Mouse (Mus musculus): ENCODE measurements around the gene Crb1.
"Not testable (repeated sequence)": the region's sequence is repeated elsewhere in the genome, so short reads cannot be mapped to it uniquely, and the experiment has no call there.

The Crb1 gene
- long read RNA-seq, experiment 1 = 0 reads
- long read RNA-seq, experiment 2 = 0 reads

DNA sequence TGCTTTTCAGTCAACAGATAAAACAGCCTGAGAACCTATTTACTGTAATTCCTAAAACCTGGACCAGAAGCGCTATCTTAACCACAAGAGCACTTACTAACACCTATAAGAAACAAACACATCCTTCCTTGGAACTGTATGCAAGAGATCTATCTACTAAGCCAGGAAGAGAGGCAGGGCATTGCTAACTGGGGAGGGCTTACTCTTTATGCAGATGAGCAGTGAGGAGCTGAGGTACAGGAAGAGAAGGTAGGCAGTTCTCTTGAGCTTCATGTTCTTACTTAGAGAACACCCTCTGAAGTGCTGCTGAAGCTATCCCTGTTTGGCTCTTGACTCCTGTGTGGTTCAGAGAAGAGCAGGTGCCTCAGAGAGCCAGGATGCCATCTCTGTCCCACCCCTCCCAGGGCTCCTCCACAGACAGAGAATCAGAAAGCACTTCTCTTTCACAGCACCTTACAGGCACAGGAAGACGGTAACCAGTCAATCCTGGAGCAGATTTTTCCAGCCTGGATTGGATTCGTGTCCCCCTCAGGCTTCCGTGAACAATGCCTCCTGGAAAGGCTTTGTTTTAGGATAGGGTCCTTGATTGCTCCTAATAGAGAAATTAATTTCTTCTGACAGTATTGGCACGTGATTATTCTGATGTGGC, at the start of gene Crb1:
Crb1 (minus strand) TSS at position 463 of the 649 bp plus-strand sequence.
- intact Hi-C loops (cut with DNase I) = no loop called here

DNA sequence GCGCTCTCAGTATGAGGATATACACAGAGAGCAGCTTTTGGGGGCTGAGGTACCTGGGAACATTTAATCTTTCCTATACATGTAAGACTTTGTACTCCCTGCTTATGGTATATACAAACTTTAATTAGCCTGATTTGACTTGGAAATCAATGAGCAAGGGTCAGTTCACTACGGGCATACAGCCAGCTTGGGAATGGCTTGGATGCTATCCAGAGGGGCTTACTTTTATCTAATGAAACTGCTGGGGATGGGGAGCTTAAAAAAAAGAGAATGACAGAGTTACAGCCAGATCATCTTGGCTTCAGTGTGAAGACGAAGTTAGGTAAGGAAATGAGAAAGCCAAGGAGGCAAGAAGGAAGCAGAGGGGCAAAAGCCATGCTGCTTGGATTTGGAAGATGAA, 48.1 kb upstream of the Crb1 start:
- intact Hi-C loops (cut with DNase I) = no loop called here

DNA sequence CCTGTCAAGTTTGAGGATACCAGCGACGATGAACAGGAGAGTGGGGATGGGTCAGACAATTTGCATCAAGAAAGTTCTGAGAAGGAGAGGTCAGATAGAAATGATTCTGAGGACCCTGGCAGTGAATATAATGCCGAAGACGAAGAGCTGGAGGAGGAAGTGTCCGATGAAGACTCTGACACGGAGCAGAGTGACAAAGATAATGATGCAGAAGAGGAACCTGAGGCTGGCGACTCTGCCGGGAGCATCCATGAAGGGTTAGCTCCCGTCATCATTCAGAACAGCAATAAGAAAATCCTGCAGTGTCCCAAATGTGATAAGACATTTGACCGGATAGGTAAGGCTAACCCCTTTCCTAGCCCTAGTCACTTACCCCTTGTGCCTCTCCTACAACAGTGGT, 47.0 kb upstream of the Crb1 start:
- intact Hi-C loops (cut with DNase I) = no loop called here

DNA sequence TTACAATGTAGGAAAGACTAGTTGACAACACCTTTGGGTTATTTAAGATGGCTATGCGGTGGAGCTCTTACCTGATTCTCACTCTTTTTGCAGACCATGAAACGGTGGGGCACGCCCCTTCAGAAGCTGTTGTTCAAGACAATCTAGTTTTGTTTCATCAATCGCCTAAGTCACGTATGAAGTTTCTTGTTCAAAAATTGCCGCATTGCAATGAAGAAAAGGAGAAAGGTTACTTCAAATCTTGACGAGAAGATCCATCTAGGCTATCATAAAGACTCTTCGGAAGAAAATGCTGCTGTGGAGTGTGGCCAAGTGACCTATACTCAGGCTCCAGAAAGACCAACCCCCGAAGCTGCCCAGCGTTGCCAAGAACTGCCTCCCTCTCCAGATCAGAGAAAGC, 46.0 kb upstream of the Crb1 start:
- intact Hi-C loops (cut with DNase I) = no loop called here

DNA sequence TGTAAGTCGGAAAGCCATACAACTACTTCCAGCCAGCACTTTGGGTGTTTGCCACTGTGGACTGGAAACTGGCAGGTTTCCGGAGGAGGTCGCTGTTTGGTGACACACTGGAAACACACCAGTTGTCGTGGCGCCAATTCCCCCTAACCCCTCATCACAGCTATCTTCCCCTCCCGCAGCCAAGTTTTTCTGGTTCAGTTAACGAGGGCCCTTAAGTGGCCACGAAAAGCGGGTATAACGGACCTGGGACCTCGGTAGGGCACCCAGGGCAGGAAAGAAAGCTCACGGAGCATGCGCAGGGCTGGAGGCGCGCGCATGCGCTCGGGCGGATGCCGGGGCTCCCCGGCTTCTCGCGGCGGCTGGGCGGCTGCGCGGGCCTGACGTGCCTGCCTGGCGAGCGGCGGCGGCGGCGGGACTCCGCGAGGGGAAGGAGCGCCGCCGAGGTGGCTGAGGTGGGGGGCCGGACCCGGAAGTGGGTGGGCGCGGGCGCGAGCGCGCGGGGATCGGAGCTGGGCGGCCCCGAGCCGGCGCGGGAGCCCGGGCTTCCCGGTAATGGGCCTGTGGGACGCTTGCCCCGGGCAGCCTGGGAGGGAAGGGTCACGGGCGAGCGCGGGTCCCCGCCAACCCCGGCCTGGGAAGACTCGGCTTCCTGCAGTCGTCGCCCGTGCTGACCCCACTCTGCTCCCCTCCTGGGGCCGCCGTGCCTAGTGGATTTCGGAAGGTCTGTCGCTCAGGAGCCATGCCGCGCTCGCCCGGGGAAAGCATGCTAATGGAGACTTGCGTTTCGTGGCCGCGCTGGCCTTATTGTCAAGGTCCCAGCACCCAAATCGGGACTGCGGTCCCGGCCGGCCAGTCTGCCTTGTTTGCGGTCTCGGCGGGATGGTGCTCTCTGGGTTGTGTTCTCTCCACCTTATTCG, 45.2 kb upstream of the Crb1 start, which contains the start of gene Zbtb41:
Zbtb41 (plus strand) TSS at position 414 of the 917 bp plus-strand sequence.
- intact Hi-C loops (cut with DNase I) = no loop called here

DNA sequence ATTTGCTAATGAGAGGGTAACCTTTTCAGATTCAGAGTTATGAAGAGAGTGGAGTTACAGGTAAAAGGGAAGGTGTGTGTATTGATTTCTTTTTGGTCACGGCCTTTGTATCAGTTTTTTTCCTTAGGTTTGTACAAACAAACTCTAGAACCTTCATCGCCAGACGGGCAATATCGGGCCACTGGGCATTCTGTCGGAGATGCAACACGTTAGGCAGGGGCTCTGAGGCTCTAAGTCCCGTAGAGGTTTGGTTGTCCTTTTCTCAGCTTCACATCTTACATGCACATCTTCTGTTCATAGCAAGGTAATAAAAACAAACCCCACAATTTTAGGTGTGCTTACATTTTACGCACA, 44.6 kb upstream of the Crb1 start:
- intact Hi-C loops (cut with DNase I) = no loop called here

DNA sequence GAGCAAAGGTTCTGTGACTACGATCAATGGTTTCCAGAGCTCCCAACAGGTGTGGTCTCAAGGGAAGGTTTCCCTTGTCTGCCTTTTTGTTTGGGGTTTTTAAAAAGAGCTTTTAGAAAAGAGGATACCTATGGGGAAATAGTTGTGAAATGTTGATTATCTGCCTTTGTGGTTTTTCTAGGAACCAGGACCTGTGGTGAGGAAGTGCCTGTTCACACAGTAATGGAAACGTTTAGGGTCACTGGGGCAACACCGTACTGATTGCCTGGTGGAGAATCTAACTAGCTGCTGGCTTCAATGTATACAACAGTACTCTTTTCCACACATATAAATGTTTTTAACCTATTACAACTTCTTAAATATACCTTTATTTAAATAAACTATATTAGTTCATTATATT, 36.6 kb upstream of the Crb1 start:
- intact Hi-C loops (cut with DNase I) = no loop called here

DNA sequence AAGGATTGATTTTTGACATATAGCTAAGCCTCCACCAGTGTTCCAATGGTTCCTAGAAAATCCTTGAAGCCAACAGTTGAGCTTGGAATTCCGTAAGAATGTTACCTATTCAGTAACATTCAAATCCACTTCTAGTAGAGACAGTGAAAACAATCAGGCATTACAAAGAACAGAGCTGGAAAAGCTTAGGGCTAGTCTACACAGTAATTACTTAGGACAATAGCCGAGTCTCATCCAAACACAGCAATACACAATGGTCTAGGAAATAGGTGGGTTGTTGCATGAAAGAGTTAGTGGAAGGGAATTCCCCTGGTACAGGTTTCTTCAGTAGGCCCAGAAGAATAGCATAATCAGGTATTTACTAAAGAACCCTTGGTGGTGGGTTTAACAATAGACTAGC, 35.5 kb upstream of the Crb1 start:
- intact Hi-C loops (cut with DNase I) = not testable (repeated sequence)

DNA sequence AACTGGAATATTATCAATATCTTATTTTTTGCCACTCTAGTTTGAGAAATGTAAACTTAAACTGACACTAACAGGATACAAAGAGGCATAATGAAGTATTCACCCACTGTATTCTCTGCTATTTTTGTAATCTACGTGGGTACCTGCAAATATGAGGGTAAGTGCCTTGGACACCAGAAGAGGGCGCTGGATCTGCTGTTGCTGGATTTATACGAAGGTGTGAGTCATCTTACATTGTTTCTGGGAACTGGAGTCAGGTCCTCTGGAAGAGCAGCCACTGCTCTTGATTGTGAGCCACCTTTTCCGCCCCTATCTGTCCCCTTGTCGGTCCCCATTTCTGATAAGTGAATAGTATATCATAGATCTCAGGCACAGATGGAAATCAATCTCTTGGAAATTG, 30.8 kb upstream of the Crb1 start:
- intact Hi-C loops (cut with DNase I) = no loop called here

DNA sequence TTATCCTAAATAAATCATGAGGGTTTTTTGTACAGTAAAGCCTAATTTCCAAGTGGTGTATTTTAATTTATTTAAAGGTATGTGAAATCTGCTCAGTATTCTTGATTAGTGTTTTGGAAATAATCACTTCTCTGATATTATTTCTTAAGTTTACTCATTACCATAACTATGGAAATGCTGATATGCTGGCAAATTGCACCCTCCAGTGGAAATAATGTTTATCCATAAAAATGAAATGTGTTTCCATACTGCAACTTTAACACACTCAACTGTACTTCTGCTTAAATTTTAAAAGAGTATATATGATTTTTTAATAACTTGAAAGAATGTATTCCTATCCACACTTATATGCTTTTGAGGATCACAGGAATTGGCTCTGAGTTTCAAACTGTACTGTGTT, 28.9 kb upstream of the Crb1 start:
- intact Hi-C loops (cut with DNase I) = no loop called here

DNA sequence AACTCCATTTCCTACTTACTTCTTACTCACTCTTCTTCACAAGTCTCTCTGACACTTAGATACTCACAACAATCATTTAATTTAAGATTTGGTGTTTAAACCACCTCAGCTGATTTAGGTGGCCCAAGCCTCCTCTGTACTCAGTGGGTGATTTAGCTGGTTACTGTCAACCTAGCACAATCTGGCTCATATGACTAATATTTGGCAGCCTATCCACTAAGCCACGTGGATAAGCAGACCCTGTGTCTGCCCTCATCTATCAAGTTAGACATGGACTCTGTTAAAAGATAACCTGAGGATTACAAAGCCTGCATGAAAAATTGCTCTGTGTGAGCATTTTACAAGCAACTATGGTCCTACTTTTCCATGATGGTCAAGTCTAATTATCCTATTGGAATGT, 19.7 kb upstream of the Crb1 start:
- intact Hi-C loops (cut with DNase I) = no loop called here

DNA sequence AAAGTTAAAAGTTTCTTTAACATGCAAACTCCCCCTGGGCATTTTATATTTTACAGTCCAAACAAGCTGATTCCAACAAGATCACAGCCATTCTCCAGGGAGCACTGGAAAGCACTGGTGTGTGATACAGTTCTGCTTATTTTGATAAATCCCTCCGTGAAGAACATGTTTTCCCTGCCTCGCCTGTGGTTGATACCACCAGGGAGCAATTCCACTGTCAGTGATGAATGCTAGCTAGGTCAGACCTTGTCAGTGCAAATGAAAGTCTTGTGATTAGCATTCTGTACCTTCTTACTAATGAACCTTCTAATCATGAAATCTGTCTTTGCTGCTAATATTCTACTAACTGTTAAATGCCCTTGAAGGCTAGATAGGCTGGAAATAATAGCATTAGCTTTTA, 14.8 kb upstream of the Crb1 start:
- intact Hi-C loops (cut with DNase I) = no loop called here

DNA sequence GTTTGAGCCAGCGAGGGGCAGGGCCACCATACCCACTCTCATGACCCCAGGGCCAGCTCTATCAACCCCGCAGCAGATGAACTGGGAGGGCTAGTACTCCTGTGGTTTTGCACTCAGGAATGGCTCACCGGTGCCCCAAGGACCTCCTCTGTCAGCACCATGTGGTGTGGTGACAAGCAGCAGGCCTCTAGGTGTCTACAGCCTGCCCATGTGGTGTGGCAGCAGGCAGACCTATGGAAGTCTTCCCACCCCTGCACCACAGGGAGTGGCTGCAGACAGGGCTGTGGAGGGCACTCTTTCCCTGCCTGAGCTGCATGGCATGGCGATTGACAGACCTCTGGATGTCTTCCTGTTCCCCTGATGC, 2.7 kb upstream of the Crb1 start:
- intact Hi-C loops (cut with DNase I) = no loop called here

DNA sequence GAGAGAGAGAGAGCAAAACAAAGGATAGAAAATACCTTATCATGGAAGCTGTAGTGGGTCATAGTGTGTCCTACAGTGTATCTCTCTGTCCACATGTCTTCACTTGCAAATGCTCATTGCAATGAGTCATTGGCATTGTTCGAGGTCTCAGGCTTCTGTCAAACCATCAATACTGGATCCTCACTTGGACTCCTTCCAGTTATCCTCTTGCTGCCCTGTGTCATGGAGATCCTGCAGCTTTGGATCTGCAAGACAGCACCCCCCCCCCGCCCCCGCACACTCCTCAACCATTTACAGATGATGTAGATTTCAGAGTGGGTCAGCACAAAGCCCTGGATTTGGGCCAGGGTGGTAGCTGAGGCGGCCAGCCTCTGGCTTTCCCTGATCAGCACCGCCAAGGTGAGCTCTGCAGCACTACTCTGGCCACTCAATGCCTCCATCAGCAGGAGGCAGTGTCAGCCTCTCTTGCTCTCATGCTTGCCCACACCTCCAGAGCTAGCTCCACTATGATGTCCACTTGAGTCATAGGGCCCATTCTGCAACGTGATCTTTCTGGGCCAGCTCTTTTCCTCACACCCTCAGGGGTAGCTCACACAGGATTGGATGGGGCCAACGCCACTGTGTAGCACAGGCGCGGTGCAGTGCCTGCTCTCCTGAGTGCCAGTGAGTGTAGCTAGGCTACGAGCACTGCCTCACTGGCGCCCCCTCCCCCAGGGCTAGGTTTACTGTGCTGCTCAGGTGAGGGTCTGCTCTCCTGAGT, 2.1 kb upstream of the Crb1 start:
- intact Hi-C loops (cut with DNase I) = no loop called here

DNA sequence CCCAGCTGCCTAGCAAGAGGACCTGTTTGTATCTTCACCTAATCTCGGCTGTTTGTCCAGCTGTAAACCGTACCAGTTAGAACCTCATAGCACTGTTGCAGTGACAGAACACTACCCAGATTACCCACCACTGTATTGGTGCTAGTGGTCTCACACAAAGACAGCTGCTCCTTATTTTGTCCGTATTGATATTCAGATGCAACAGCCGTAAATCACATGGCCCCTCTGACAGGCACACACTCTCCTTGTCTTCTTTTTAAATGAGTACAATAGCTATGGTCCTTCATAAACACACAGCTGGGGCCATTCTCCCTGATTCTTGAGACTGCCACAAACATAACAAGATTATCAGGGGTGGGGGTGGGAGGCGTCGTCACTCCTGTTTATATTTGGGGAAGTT, 1.0 kb downstream of the Crb1 start:
- intact Hi-C loops (cut with DNase I) = no loop called here

DNA sequence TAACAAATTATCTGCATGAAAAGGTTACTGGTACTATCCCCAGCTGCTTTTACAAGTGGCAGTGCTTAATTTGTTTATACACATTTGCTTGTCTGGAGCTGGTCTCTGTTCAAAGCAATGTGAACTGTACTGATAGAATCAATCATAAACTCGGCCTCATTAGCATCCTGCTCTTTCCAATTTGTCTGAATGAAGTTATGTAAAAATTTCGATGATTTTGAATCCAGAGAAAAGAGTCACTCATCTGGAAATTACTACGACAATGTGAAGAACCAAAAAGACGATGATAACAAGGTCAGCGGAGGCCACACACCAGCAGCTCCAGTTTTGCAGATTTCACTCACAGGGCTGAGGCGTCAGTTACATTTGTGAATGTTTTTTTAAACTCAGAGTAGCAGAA, 5.6 kb downstream of the Crb1 start:
- intact Hi-C loops (cut with DNase I) = no loop called here

DNA sequence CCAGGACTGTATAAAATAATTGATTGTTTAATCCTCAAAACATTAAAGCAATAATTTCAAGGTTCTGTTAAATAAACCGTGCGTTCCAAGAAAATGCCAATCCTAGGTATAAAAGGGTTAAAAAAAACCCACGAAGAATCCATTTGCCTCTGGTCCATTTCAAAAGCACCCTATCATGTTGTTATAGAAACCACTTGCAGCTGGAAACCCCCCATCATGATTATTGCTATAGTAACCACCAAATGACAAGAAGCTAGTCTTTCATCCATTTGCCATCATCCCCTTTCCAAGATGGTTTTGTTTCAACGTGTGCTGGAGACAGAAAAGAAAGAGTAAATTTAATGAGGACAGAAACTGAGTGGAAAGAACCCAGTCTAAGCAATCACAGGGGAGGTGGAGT, 28.3 kb downstream of the Crb1 start:
- intact Hi-C loops (cut with DNase I) = no loop called here

DNA sequence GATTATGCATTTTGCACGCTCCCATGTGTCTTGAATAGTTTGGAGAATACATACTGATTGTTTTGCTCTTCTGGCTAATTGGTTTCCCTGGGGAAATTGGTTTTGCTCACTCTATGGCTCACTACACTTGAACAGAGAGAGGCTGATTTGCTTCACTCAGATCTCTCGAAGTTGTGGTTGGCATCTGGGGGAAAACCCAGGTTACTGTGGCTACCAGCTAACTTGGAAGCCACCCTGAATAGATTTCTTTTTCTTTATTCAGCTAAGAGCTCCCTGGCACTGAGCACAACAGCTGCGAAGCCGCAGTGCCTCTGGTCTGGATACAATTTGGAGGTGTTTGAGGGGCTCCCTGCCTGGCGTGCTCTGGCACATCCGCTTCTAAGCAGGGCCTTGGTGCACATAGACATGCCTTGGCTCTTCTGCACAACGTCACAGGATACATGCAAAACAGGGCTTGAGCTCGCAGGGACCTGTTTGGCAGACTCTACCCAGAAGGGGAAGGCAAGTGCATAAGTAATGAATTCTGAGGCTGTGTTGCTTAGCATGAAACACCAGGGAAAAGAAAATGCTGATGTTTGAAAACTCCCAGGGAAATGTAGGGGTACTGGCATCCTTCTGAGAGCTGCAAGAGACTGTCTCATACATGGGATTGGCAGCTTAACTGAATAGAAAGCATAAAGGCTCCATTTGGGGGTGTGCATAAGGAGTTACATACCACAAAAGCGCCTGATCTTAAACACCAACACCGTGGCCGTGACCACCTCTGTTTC, 30.1 kb downstream of the Crb1 start:
- intact Hi-C loops (cut with DNase I) = no loop called here

DNA sequence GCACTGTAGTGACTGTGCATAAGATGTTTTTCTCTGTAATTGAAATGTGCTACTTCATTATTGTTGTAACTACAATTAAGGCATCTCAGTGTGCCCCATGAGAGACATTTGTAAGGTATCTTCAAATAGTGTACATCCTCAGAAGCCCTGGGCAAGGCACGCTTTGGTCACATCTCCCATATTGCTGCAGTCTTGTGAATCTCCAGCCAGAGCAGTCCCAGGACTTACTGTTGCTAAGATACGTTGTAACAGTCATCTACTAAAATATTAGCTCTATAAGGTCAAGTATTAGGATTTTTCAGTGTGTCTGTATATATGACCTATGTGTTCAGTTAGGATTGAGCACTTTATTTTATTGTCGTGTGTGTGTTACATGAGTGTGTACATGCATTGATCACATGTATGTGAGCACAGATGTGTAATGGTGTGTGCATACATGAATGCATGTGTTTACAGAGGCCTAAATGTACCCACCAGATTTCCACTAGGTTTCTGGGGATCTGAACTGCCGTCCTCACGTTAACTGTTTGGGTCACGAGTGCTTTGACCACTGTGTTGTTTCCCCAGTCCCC, 30.8 kb downstream of the Crb1 start:
- intact Hi-C loops (cut with DNase I) = no loop called here

DNA sequence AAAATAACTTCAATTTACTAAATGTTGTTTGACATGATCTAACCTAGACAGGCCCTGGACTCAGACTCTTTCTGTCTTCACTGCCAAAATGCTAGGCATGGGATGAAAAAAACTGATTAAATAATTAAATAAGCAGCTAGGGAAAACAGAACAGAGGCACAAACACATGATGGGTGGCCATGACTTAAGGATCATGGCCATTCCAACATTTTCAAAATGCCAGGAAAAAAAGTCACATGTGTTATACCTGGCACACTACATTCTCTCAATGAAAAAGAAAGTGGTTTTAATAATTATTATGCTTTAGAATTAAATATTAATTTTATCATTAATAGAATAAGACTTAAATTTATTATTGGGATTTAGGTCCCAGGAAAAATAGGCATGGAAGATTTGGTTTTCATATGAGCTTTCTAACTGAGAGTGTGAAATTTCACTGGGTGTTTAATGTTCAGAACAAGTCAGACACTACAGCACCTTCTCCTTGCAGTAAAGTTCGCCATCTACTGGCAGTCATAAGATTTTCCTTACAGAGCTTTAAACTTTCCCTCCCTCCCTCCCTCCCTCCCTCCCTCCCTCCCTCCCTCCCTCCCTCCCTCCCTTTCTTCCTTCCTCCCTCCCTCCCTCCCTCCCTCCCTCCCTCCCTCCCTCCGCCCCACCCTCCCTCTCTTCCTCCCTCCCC, 36.6 kb downstream of the Crb1 start:
- intact Hi-C loops (cut with DNase I) = loop anchor here (5.0 kb wide), 1 partner anchor 508 kb away; no protein-coding TSS in a partner anchor
